Mouse (Mus musculus) hindbrain, embryonic 16.5 days (tissue): Measurements from ENCODE around the gene Trim65. TPM values are rescaled to one million over a fixed set of nuclear protein-coding genes. Genes with fewer than 3 reads are reported as not detected.

Source experiments
- ATAC-seq: fragments of 200-750 bp; cut with Nextera tagmentation; 2 replicates; pipeline ENCODE4 v1.8.0; 2017; ENCODE audit warnings: moderate TSS enrichment, moderate library complexity
- H3K27ac ChIP-seq: fragments of 300-500 bp; sonication (generic); 2 replicates; pipeline ENCODE4 v1.5.1; 2014; ENCODE audit warnings: low read depth, mild to moderate bottlenecking, control low read depth, low read length, moderate library complexity
- H3K27me3 ChIP-seq: fragments of 300-500 bp; sonication (generic); replicated peaks from 2 replicates; pipeline ENCODE4 v1.6.1; 2014; ENCODE audit warnings: low read length; ENCODE audit not compliant: control insufficient read depth, insufficient read depth
- H3K36me3 ChIP-seq: fragments of 300-500 bp; sonication (generic); 2 replicates; pipeline ENCODE4 v1.6.1; 2014; ENCODE audit warnings: mild to moderate bottlenecking, low read length, moderate library complexity, mixed read lengths; ENCODE audit not compliant: control insufficient read depth, insufficient read depth
- H3K4me1 ChIP-seq: fragments of 300-500 bp; sonication (generic); 2 replicates; pipeline ENCODE4 v1.6.1; 2014; ENCODE audit warnings: low read depth, low read length; ENCODE audit not compliant: control insufficient read depth, insufficient read depth
- H3K4me2 ChIP-seq: fragments of 300-500 bp; sonication (generic); 2 replicates; pipeline ENCODE4 v1.6.1; 2014; ENCODE audit warnings: mild to moderate bottlenecking, low read length, control low read depth, moderate library complexity
- H3K4me3 ChIP-seq: fragments of 300-500 bp; sonication (generic); 2 replicates; pipeline ENCODE4 v1.5.1; 2014; ENCODE audit warnings: mild to moderate bottlenecking, low read length, control low read depth, moderate library complexity
- H3K9ac ChIP-seq: fragments of 300-500 bp; sonication (generic); 2 replicates; pipeline ENCODE4 v1.6.1; 2014; ENCODE audit warnings: low read depth, mild to moderate bottlenecking, control low read depth, low read length, moderate library complexity
- H3K9me3 ChIP-seq: fragments of 300-500 bp; sonication (generic); 2 replicates; pipeline ENCODE4 v1.6.1; 2014; ENCODE audit warnings: mild to moderate bottlenecking, low read length, moderate library complexity; ENCODE audit not compliant: control insufficient read depth
- WGBS: fragments of 180-500 bp; shearing (Covaris S2); extraction: QIAGEN DNeasy Blood & Tissue Kit; methylation state at CpG from one replicate; pipeline ENCODE4 v1.1.7; 2014; 5-methylcytosine and 5-hydroxymethylcytosine counted together
- polyA plus RNA-seq: library from polyadenylated mRNA; unstranded; fragments of >200 nt; fragmentation: Nextera tagmentation; extraction: Ambion mirVana; gene quantifications from 2 replicates; pipeline ENCODE4 v1.2.1, GENCODE M21; 2015

Trim65 gene
- polyA plus RNA-seq, 1 experiment from 2014 or later, result 3.0 TPM

GRCm38 (mm10) chr11:116088188-116088587 lies 42.7 kb downstream of the Trim65 start:
- 83% methylated on average over 8 of the region's 8 CpGs for WGBS
- Histone ChIP-seq H3K27ac (no peak overlapping the region), H3K4me1 (peaks cover 11% of the 10 kb centered on the region), H3K36me3 (peaks cover 5% of the 10 kb centered on the region), H3K4me3 (no peak overlapping the region), H3K9ac (no peak overlapping the region), H3K4me2 (peak overlapping the region; percentile 57), H3K9me3 (no peaks in the 10 kb centered on the region), H3K27me3 (no peaks in the 10 kb centered on the region)
- ATAC-seq, result no peak

GRCm38 (mm10) chr11:116087194-116088130 lies 43.5 kb downstream of the Trim65 start:
- H3K36me3 ChIP-seq, result peaks cover 9% of the 10 kb centered on the region
- peak overlapping the region; percentile 57 for H3K4me2 ChIP-seq
- H3K4me1 ChIP-seq, result peaks cover 11% of the 10 kb centered on the region
- peak overlapping the region; percentile 67 for H3K27ac ChIP-seq
- H3K9ac ChIP-seq, result peak overlapping the region; percentile 57
- WGBS, result 5% methylated on average over 31 of the region's 31 CpGs
- peak; percentile 67 for ATAC-seq
- H3K4me3 ChIP-seq, result peak overlapping the region; percentile 51
- H3K9me3 ChIP-seq, result no peaks in the 10 kb centered on the region
- no peaks in the 10 kb centered on the region for H3K27me3 ChIP-seq

- Histone ChIP-seq H3K4me1 (peaks cover 11% of the 10 kb centered on the region), H3K27ac (peak within 1 kb of the TSS; percentile 75), H3K27me3 (no peaks in the 10 kb centered on the region), H3K36me3 (peaks cover 13% of the 10 kb centered on the region), H3K4me3 (peak within 1 kb of the TSS; percentile 51), H3K4me2 (peak within 1 kb of the TSS; percentile 57), H3K9ac (peak within 1 kb of the TSS; percentile 57), H3K9me3 (no peaks in the 10 kb centered on the region)
- ATAC-seq, result peak; percentile 98
- WGBS, result 4% methylated on average over 40 of the region's 43 CpGs
Measured at GRCm38 (mm10) chr11:116086258-116087193, 44.4 kb downstream of the Trim65 start, which contains the start of gene Wbp2. Wbp2 (minus strand) TSS chr11:116086995.

GRCm38 (mm10) chr11:116084166-116084565 lies 46.8 kb downstream of the Trim65 start:
- H3K4me1 ChIP-seq, result peaks cover 11% of the 10 kb centered on the region
- ATAC-seq, result no peak
- no peaks in the 10 kb centered on the region for H3K9me3 ChIP-seq
- no peak overlapping the region for H3K4me2 ChIP-seq
- no peak overlapping the region for H3K27ac ChIP-seq
- no peak overlapping the region for H3K9ac ChIP-seq
- WGBS, result 92% methylated on average over 6 of the region's 6 CpGs
- peaks cover 30% of the 10 kb centered on the region for H3K36me3 ChIP-seq
- H3K27me3 ChIP-seq, result no peaks in the 10 kb centered on the region
- H3K4me3 ChIP-seq, result no peak overlapping the region

- Histone ChIP-seq H3K9ac (no peak overlapping the region), H3K27me3 (no peaks in the 10 kb centered on the region), H3K4me1 (peaks cover 12% of the 10 kb centered on the region), H3K4me2 (no peak overlapping the region), H3K27ac (no peak overlapping the region), H3K36me3 (peaks cover 33% of the 10 kb centered on the region), H3K9me3 (no peaks in the 10 kb centered on the region), H3K4me3 (no peak overlapping the region)
- 89% methylated on average over 14 of the region's 14 CpGs for WGBS
- ATAC-seq, result no peak
Measured at GRCm38 (mm10) chr11:116083096-116083672, 47.7 kb downstream of the Trim65 start.

- Histone ChIP-seq H3K9ac (no peak overlapping the region), H3K4me2 (no peak overlapping the region), H3K27me3 (no peaks in the 10 kb centered on the region), H3K4me3 (no peak overlapping the region), H3K27ac (no peak overlapping the region), H3K36me3 (peaks cover 33% of the 10 kb centered on the region), H3K9me3 (no peaks in the 10 kb centered on the region), H3K4me1 (peaks cover 12% of the 10 kb centered on the region)
- no peak for ATAC-seq
- WGBS, result 80% methylated on average over 6 of the region's 6 CpGs
Measured at GRCm38 (mm10) chr11:116081081-116081480, 49.8 kb downstream of the Trim65 start.

GRCm38 (mm10) chr11:116079511-116079910 lies 51.4 kb downstream of the Trim65 start:
- Histone ChIP-seq H3K9me3 (no peaks in the 10 kb centered on the region), H3K27me3 (no peaks in the 10 kb centered on the region), H3K4me3 (no peak overlapping the region), H3K4me2 (no peak overlapping the region), H3K4me1 (peaks cover 7% of the 10 kb centered on the region), H3K36me3 (peaks cover 33% of the 10 kb centered on the region), H3K27ac (no peak overlapping the region; the same call in 1 of the 2 replicates), H3K9ac (no peak overlapping the region)
- no peak for ATAC-seq
- 72% methylated on average over 10 of the region's 10 CpGs for WGBS

- WGBS, result 22% methylated on average over 10 of the region's 10 CpGs
- no peak for ATAC-seq
Measured at GRCm38 (mm10) chr11:116078676-116079320, 52.1 kb downstream of the Trim65 start.

More at GRCm38 (mm10) chr11:116078676-116079320, 52.1 kb downstream of the Trim65 start:
- no peak overlapping the region for H3K9ac ChIP-seq
- no peak overlapping the region; the same call in 1 of the 2 replicates for H3K27ac ChIP-seq
- peaks cover 33% of the 10 kb centered on the region for H3K36me3 ChIP-seq
- H3K27me3 ChIP-seq, result no peaks in the 10 kb centered on the region
- H3K4me3 ChIP-seq, result no peak overlapping the region
- no peaks in the 10 kb centered on the region for H3K9me3 ChIP-seq
- no peak overlapping the region for H3K4me2 ChIP-seq
- H3K4me1 ChIP-seq, result peaks cover 7% of the 10 kb centered on the region
